Mouse (Mus musculus) gastrocnemius, postnatal 36 days (tissue): ENCODE results near the gene Abca7. TPM values are rescaled to one million over a fixed set of nuclear protein-coding genes. Genes with fewer than 3 reads are reported as not detected.

Experiments
- DNase-seq, 2 experiments: peaks; one replicate each; pipeline ENCODE4 v3.0.0; 2022
- intact Hi-C: fragments of 180-260 bp; cut with DNase I; formaldehyde crosslinking; loops from one replicate; pipeline ENCODE4 v1.15.1; 2025
- total RNA-seq, 2 experiments: library from RNA; stranded (reverse); gene quantifications; 2 replicates each; pipeline ENCODE4 v1.2.3; 2021

Gene Abca7
- total RNA-seq, 2 experiments from 2014 or later = 5.4 to 5.8 TPM

DNA sequence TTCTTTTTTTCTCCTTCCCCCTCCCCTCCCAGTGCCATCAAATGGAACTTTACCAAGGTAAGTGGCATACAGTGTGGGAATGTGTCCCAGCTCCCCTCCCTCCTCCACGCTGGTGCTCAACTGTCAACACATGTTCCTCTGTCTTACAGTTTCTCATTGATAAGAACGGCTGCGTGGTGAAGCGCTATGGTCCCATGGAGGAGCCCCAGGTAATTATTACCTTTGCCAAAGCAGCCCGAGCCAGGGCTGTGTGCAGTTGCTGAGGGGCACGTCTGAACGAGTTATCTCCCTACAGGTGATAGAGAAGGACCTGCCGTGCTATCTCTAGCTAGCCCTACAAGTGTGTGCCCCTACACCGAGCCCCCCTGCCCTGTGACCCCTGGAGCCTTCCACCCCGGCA is 59.6 kb downstream of the Abca7 start:
- intact Hi-C loops = no loop called here
- DNase-seq = no peak

DNA sequence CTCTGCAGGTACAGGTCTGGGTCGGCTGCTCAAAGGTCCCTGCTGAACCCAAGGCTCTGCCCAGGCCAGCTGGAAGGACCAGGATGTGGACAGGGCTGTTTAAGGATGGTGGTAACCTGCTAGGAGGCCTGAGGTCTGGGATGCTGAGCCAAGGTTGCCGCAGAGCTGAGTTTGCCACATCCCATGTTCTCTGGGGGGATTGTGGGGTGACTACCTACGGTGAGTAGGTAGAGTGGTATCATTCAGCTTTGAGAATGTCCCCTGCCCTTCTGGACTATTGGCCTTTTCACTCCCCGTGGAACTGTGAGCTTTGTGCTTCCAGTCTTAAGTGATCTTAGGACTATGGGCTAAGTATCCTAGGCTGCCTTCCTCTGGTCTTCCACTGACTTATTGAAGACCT is 60.2 kb downstream of the Abca7 start:
- intact Hi-C loops = no loop called here

DNA sequence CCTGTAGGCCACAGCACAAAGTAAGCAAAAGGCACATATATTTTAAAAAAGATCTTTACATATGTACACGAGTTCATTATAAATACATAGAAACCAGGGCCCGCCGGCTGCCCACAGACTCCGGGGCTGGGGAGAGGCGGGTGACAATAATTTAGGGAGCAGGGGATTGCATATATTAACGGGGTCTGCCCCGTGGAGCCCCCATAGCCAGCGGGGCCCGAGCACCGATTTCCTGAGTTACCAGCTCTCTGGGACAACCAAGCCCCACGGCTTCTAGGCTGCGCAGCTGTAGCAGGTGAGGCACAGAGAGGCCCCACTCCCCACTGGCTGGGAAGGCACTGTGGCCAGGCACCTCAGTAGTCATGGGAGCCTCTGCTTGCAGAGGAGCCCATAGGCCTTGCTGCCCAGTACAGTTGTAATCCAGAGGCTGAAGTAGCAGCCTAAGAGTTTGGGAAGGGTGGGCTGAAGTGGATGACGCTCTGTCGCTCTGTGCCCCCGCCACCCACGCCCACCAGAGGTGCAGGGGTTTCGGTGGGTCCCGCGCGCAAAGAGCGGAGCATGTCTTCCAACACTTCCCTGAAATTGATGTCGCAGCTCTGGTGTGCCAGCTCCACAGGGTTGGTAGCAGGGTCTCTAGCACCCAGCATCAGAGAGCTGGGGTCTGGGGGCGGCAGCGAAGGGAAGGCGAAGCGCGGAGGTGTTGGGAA is 60.8 kb downstream of the Abca7 start:
- DNase-seq = no peak
- intact Hi-C loops = no loop called here

More for the DNA sequence above, 60.2 kb downstream of the Abca7 start:
- DNase-seq = no peak

DNA sequence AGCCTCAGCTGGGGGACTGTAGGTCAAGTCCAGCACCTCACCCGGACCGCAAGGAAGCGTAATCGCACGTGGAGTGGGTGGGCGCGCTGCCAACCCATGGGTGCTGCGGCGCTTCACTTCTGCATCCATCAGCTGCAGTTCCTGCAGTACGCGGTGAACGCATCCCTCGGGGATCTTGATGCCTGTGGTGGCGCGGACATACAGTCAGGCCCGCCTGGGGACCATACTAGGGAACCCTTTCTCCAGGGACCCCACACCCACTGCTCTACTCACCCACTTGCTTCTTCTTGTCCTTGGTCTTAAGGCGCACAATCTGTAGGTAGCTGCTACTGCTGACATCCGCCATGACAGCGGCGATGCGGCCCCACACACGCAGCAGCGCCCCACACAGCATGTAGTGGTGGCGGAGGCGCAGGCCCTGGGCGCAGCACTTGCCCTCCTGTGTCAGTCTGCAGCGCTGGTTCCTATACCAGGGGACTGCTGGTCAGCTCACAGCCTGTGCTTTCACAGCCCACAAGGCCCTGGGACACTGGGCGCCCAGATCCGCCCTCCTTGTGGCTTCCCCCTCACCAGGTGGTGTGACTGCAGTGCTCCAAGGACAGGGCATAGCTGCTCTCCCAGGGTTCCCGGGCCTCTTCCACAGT is 61.5 kb downstream of the Abca7 start:
- DNase-seq = no peak
- intact Hi-C loops = no loop called here

DNA sequence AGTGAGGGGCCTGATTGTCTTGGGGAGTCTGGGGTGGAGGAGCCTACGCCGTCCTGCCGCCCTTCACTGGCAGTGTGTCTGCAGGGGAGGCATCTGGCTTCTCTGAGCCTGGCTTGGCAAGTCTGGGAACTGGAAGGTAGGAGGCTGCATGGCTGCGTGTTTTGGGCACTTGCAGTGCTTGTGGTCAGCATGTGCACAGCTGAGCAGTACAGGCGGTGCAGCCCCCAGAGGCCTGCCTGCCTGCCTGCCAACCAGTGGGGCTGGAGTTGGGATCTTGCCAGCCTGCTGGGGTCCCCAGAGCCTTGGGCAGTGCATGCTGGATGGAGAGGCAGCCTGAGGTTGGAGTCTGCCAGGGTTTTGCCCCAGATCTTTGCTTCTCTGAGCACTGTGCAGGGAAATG is 66.8 kb downstream of the Abca7 start:
- no peak for DNase-seq
- intact Hi-C loops = no loop called here

DNA sequence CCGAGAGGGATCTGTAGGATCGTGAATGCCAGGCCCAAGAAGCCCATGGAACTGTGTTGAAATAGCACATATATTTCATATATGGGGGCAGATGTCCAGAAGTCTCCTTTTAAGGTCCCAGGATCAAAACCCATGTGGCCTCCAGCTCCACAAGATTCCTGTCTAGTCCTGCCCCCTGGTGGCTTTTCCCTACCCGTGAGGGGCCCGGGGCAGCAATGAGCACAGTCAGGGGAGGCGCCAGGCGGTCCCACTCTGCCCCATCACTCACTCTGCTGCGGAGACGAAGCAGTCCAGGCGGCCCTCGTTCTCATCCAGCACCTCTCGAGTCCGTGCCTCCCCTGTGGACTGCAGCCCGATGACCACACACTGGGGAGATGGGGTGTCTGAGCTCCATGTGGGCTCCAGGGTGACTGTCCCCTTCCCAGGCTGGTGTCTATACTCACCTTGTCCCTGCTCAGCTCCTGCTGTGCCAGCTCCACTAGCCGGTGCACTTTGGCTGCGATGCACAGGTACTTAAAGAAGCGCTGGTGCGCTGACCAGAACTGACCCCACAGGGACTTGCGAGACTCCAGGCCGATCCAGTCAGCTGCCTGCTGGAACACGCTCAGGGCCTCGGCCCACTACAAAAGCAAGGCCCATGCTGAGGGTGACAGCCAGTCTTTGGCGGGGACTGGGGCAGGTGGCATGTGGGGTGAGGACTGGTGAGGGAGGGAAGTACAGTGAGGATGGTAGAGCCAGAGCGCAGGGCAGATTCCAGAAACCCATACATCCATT is 67.8 kb downstream of the Abca7 start:
- DNase-seq = no peak
- intact Hi-C loops = no loop called here

Other genes starting within 250 kb of the Abca7 start
- 10 to 100 TPM; 29.4 to 33.2 TPM for gene Polrmt, start 249.9 kb upstream of the Abca7 start, total RNA-seq
- gene Fgf22, start 241.4 kb upstream of the Abca7 start, total RNA-seq = not detected
- gene Rnf126, start 229.5 kb upstream of the Abca7 start, total RNA-seq = 10 to 100 TPM; 35.1 to 40.1 TPM
- gene Fstl3, start 219.2 kb upstream of the Abca7 start, total RNA-seq = 1 to 10 TPM; 1.2 to 1.8 TPM
- gene Prss57, start 205.5 kb upstream of the Abca7 start, total RNA-seq = not detected
- 10 to 100 TPM; 13.8 to 21.4 TPM for gene Palm, start 202.9 kb upstream of the Abca7 start, total RNA-seq
- not detected for gene Misp, start 175.5 kb upstream of the Abca7 start, total RNA-seq
- 10 to 100 TPM; 17.2 to 17.4 TPM for gene Ptbp1, start 142.1 kb upstream of the Abca7 start, total RNA-seq
- gene Prtn3, start 122.0 kb upstream of the Abca7 start, total RNA-seq = not detected
- gene Plppr3, start 121.9 kb upstream of the Abca7 start, total RNA-seq = not detected
- gene Elane, start 110.2 kb upstream of the Abca7 start, total RNA-seq = not detected
- 10 to 100 TPM; 47.6 to 86.0 TPM for gene Cfd, start 105.6 kb upstream of the Abca7 start, total RNA-seq
- gene Med16, start 87.6 kb upstream of the Abca7 start, total RNA-seq = 10 to 100 TPM; 27.5 to 35.3 TPM
- gene Gm26602, start 85.6 kb upstream of the Abca7 start, total RNA-seq = not detected
- gene Kiss1r, start 79.5 kb upstream of the Abca7 start, total RNA-seq = under 1 TPM in 1 of 2 experiments, not detected in 1; 0.23 TPM
- gene R3hdm4, start 75.3 kb upstream of the Abca7 start, total RNA-seq = 100 to 1,000 TPM; 114 to 118 TPM
- gene Arid3a, start 69.5 kb upstream of the Abca7 start, total RNA-seq = 1 to 10 TPM; 1.3 to 1.8 TPM
- gene Wdr18, start 36.3 kb upstream of the Abca7 start, total RNA-seq = 10 to 100 TPM; 17.5 to 23.9 TPM
- gene Grin3b, start 25.8 kb upstream of the Abca7 start, total RNA-seq = under 1 TPM; 0.07 to 0.15 TPM
- gene Tmem259, start 12.2 kb upstream of the Abca7 start, total RNA-seq = 10 to 100 TPM; 71.5 to 72.4 TPM
- 1 to 10 TPM; 5.2 to 6.0 TPM for gene Cnn2, start 7.9 kb upstream of the Abca7 start, total RNA-seq
- gene Arhgap45, start 20.2 kb downstream of the Abca7 start, total RNA-seq = 1 to 10 TPM; 1.1 to 2.7 TPM
- gene Polr2e, start 43.3 kb downstream of the Abca7 start, total RNA-seq = 10 to 100 TPM; 36.0 to 42.5 TPM
- 100 to 1,000 TPM; 500 to 536 TPM for gene Gpx4, start 50.7 kb downstream of the Abca7 start, total RNA-seq
- 1 to 10 TPM; 4.5 to 7.3 TPM for gene Sbno2, start 109.1 kb downstream of the Abca7 start, total RNA-seq
- 100 to 1,000 TPM; 120 to 135 TPM for gene Stk11, start 119.3 kb downstream of the Abca7 start, total RNA-seq
- 100 to 1,000 TPM; 600 to 616 TPM for gene Atp5d, start 142.1 kb downstream of the Abca7 start, total RNA-seq
- gene Cbarp, start 144.3 kb downstream of the Abca7 start, total RNA-seq = 1 to 10 TPM; 1.4 to 2.1 TPM
- 10 to 100 TPM; 37.6 to 49.3 TPM for gene Midn, start 151.8 kb downstream of the Abca7 start, total RNA-seq
- gene Cirbp, start 169.5 kb downstream of the Abca7 start, total RNA-seq = 10 to 100 TPM; 22.6 to 28.3 TPM
- 1 to 10 TPM; 4.7 to 5.1 TPM for gene 1600002K03Rik, start 176.4 kb downstream of the Abca7 start, total RNA-seq
- under 1 TPM; 0.27 to 0.31 TPM for gene Efna2, start 183.0 kb downstream of the Abca7 start, total RNA-seq
- 10 to 100 TPM; 12.3 to 14.3 TPM for gene Mum1, start 229.9 kb downstream of the Abca7 start, total RNA-seq